Mouse (Mus musculus): ENCODE data around the gene Zfp148. TPM values are rescaled to one million over a fixed set of nuclear protein-coding genes. Genes with fewer than 3 reads are reported as not detected.
"Not testable (repeated sequence)": the region's sequence is repeated elsewhere in the genome, so short reads cannot be mapped to it uniquely, and the experiment has no call there.

The Zfp148 gene
- polyA plus RNA-seq, 1 experiment from 2014 or later: 15.1 TPM

DNA sequence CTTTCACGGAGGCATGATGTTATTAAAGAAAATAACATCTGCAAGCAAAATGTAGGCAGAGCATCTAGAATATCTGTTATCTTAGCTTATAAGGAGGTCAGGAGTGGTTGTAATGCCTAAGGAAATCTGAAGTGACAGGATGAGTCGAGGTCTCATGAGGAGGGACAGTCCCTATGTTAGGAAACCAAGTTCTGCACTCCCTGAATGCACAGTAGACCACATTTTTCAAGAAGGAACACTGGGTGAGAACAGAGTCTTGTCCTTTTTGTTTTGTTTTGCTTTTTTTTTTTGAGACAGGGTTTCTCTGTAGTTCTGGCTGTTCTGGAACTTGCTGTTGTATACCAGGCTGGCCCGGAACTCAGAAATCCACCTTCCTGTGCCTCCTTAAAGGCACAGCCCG lies 1.7 kb downstream of the Zfp148 start:
- Histone ChIP-seq H3K27ac (0 out of 2 replicates have a peak overlapping the region, but pooled peaks have one; percentile 79), H3K4me1 (replicated peaks) (peaks cover 45% of the 10 kb centered on the region), H3K4me2 (peak overlapping the region; percentile 84), H3K36me3 (no peaks in the 10 kb centered on the region), H3K4me3 (replicated peaks) (peak overlapping the region; percentile 95), H3K27me3 (no peaks in the 10 kb centered on the region), H3K9ac (peak overlapping the region; percentile 96), H3K9me3 (replicated peaks) (no peaks in the 10 kb centered on the region)
- DNase-seq: no peak
- ATAC-seq (ENCODE audit: low read depth): no peak
- 32% methylated on average over 4 of the region's 4 CpGs for WGBS (ENCODE audit: insufficient replicate concordance)

DNA sequence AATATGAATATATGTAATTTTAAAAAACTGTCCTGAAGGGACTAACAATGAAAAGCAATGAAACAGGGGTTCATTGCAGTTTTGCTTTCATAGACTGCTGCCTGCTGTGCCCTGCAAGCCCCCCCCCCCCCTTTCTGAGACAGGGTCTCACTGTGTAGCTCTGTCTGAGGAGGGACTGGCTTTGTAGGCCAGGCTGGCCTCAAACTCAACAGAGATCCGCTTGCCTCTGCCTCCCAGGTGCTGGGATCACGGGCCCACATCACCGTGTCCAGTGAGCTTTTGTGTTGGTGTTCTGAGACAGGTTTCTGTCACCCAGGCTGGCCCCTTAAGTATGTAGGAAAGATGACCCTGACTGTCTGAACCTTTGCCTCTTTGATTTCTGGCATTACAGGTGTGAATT lies 2.9 kb downstream of the Zfp148 start:
- H3K4me3 ChIP-seq (replicated peaks): no peak overlapping the region
- 0 out of 2 replicates have a peak overlapping the region, but pooled peaks have one; percentile 1 for H3K4me2 ChIP-seq
- no peaks in the 10 kb centered on the region for H3K9me3 ChIP-seq (replicated peaks)
- DNase-seq (no peak), ATAC-seq (ENCODE audit: low read depth) (no peak)
- no peak overlapping the region for H3K27ac ChIP-seq
- no peaks in the 10 kb centered on the region for H3K27me3 ChIP-seq
- peaks cover 45% of the 10 kb centered on the region for H3K4me1 ChIP-seq (replicated peaks)
- no peak overlapping the region for H3K9ac ChIP-seq
- no peaks in the 10 kb centered on the region for H3K36me3 ChIP-seq
- 81% methylated on average over 3 of the region's 3 CpGs for WGBS (ENCODE audit: insufficient replicate concordance)

DNA sequence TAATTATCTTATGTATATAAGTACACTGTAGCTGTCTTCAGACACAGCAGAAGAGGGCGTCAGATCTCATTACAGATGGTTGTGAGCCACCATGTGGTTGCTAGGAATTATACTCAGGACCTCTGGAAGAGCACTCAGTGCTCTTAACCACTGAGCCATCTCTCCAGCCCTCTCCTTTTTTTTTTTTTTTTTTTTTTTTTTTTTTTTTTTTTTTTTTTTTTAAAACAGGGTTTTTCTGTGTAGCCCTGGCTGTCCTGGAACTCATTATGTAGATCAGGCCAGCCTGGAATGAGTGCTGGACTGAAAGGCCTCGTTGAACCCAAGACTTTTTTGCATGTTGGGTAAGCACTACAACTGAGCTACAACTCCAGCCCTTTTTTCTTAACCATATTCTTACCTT lies 3.4 kb downstream of the Zfp148 start:
- DNase-seq; H3K4me2 ChIP-seq; ATAC-seq (ENCODE audit: low read depth); H3K9ac ChIP-seq; H3K36me3 ChIP-seq; H3K9me3 ChIP-seq (replicated peaks); H3K4me3 ChIP-seq (replicated peaks); H3K27me3 ChIP-seq; H3K27ac ChIP-seq: not testable (repeated sequence)
- 66% methylated on average over 2 of the region's 2 CpGs for WGBS (ENCODE audit: insufficient replicate concordance)
- H3K4me1 ChIP-seq (replicated peaks): peaks cover 45% of the 10 kb centered on the region

DNA sequence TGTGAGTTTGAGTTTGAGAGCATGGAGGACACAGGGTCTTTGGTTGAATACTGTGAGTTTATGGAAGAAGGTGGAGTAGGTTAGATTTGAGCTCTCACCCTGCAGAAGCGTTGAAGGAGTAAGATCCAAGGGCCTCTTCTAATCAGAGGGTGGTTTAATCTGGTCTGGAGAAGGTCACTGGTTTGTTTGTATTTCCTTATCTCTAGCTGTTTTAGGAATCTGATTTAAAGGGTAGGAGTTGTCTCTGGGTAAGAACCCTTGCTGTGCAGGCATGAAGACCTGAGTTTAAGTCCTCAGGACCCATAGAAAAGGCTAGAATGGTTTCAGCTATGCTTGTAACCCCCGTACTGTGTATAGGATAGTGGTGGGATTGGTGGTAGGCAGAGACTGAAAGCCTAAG lies 6.4 kb downstream of the Zfp148 start:
- no peaks in the 10 kb centered on the region for H3K36me3 ChIP-seq
- H3K9ac ChIP-seq: no peak overlapping the region
- H3K27me3 ChIP-seq: no peaks in the 10 kb centered on the region
- H3K27ac ChIP-seq: no peak overlapping the region
- H3K9me3 ChIP-seq (replicated peaks): no peaks in the 10 kb centered on the region
- no peak overlapping the region for H3K4me2 ChIP-seq
- H3K4me1 ChIP-seq (replicated peaks): peaks cover 31% of the 10 kb centered on the region
- DNase-seq (no peak), ATAC-seq (ENCODE audit: low read depth) (no peak)
- 53% methylated on average over 2 of the region's 2 CpGs for WGBS (ENCODE audit: insufficient replicate concordance)
- H3K4me3 ChIP-seq (replicated peaks): no peak overlapping the region

DNA sequence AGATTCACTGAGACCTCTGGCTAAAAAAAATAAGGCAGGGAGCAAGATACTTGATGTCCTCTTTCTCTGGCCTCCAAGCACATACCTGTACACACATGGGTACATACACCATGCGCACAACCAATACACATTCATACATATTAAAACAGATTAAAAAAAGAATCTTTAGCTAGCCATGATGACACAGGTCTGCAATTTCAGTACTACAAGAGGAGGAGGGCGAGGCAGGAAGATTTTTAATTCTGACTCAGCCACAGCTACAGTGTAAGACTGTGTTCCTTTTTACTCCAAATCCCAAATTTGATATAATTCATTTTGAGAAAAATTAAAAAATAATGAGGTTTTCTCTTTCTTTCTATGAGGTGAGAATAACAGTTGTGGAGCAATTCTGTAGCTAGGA lies 6.8 kb downstream of the Zfp148 start:
- no peak overlapping the region for H3K4me3 ChIP-seq (replicated peaks)
- H3K9me3 ChIP-seq (replicated peaks): no peaks in the 10 kb centered on the region
- no peak overlapping the region for H3K27ac ChIP-seq
- H3K36me3 ChIP-seq: no peaks in the 10 kb centered on the region
- 81% methylated on average over 2 of the region's 2 CpGs for WGBS (ENCODE audit: insufficient replicate concordance)
- H3K4me1 ChIP-seq (replicated peaks): peaks cover 27% of the 10 kb centered on the region
- H3K9ac ChIP-seq: no peak overlapping the region
- DNase-seq: no peak
- H3K27me3 ChIP-seq: no peaks in the 10 kb centered on the region
- H3K4me2 ChIP-seq: no peak overlapping the region
- ATAC-seq (ENCODE audit: low read depth): no peak

DNA sequence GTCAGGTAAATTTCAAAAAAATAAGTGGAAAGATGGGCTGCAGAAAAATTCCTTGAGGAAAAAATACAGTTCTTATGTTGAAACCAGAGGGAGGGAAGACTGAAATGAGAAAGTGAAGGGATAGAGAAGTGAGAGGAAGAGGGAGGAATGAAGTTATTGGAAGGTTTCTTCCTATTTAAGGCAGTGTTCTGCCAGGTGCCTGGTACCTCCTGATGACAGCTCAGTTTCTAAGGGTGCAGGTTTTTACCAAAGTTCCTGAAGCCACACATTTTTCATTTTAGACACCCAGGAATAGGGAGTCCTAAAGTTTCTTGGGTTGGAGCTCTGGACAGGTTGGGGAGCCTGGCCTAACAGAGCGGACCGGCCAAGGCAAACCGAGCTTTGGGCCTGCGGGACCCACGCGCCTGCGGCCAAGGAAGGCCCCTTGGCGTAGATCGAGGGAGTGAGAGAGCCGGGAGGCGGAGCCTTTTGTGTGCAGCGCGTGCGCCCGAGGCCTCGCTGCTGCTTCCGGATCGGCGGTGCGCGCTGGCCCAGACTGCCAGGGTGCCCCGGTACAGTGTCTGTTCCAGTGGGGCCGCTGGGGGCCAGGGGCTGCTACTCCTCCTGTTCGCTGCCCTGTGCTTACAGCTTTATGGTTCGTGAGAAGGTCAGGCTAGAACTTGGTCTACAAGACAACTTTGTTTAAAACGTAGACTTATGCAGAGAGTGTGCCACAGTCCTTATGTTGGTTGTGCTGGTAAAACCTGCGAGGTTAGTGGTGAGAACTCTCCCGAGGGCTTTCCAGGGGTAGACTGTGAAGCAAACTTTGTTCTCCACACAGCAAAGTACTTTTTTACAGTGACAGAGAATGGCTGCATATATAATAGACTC lies 19.5 kb downstream of the Zfp148 start:
- H3K9ac ChIP-seq: peak overlapping the region; percentile 76
- H3K27ac ChIP-seq: peak overlapping the region; percentile 81
- ATAC-seq (ENCODE audit: low read depth) (peak; percentile 95), DNase-seq (peak; percentile 72)
- peak overlapping the region; percentile 64 for H3K4me3 ChIP-seq (replicated peaks)
- no peaks in the 10 kb centered on the region for H3K27me3 ChIP-seq
- no peaks in the 10 kb centered on the region for H3K9me3 ChIP-seq (replicated peaks)
- under 1% methylated on average over 28 of the region's 28 CpGs for WGBS (ENCODE audit: insufficient replicate concordance)
- H3K36me3 ChIP-seq: no peaks in the 10 kb centered on the region
- peak overlapping the region; percentile 88 for H3K4me2 ChIP-seq
- peaks cover 54% of the 10 kb centered on the region for H3K4me1 ChIP-seq (replicated peaks)

DNA sequence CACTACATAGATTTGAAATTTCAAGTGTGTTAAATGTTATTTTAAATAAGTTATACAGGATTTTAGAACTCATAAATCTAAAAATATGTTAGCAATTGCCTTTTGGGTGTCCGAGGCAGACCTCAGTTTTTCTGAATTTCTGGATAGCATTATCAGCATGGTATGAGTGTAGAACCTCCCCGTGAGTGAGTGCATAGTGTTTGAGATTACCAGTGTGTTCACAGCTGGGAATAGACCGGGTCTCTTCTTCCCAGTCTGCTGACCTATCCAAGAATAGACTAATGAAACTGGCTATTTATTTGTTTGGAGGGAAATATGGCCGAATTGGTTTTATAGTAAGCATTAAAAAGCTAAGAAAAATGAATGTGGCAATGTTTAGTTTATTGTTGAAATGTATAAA lies 20.3 kb downstream of the Zfp148 start:
- 31% methylated on average over 4 of the region's 4 CpGs for WGBS (ENCODE audit: insufficient replicate concordance)
- Histone ChIP-seq H3K36me3 (no peaks in the 10 kb centered on the region), H3K9me3 (replicated peaks) (no peaks in the 10 kb centered on the region), H3K4me3 (replicated peaks) (no peak overlapping the region), H3K4me1 (replicated peaks) (peaks cover 54% of the 10 kb centered on the region), H3K27me3 (no peaks in the 10 kb centered on the region), H3K4me2 (peak overlapping the region; percentile 88), H3K9ac (no peak overlapping the region), H3K27ac (no peak overlapping the region)
- ATAC-seq (ENCODE audit: low read depth): peak; percentile 64; the same call in 1 of the 2 replicates
- peak; percentile 5 for DNase-seq

DNA sequence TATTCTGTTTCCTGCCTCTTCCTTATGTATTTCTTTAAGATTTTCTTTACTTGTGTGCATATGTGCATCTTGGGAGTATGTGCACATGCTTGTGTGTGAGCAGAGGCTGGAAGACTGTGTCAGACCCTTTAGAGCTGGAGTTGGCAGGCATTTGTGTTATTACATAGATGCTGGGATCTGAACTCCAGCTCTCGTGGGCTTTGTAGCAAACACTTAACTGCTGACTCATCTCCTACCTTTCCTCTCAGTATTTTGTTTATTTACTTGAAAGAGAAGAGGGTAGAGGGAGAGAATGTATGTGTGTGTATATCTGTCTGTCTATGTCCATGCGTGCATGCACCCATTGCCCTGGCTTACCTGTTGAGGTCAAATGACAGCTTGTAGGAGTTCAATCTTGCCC lies 22.6 kb downstream of the Zfp148 start:
- DNase-seq: no peak
- Histone ChIP-seq H3K36me3 (no peaks in the 10 kb centered on the region), H3K4me3 (replicated peaks) (no peak overlapping the region), H3K4me2 (no peak overlapping the region), H3K27ac (no peak overlapping the region), H3K4me1 (replicated peaks) (peaks cover 56% of the 10 kb centered on the region), H3K27me3 (no peaks in the 10 kb centered on the region), H3K9ac (no peak overlapping the region), H3K9me3 (replicated peaks) (no peaks in the 10 kb centered on the region)
- ATAC-seq (ENCODE audit: low read depth): no peak
- 64% methylated on average over 2 of the region's 2 CpGs for WGBS (ENCODE audit: insufficient replicate concordance)

DNA sequence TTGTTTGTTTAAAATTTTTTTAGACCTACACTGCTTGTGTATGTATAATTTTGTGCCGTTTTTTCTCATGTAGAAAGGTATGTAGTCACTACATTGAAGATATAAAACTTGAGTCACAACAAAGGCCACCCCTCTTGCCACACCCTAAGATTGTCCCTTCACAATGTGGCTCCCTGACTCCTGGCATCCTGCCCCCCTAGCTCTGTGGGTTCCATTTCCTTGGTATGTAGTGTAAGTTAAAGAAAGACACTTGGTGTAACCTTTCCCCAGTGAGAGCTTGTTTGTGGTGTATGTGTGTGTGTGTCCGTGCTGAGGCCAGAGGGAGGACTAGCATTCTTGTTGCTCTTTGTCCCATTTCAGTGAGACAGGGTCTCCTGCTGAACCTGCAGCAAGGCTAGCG lies 23.4 kb downstream of the Zfp148 start:
- Histone ChIP-seq H3K9ac (no peak overlapping the region), H3K4me1 (replicated peaks) (peaks cover 57% of the 10 kb centered on the region), H3K9me3 (replicated peaks) (no peaks in the 10 kb centered on the region), H3K4me3 (replicated peaks) (no peak overlapping the region), H3K36me3 (no peaks in the 10 kb centered on the region), H3K27ac (no peak overlapping the region), H3K4me2 (no peak overlapping the region), H3K27me3 (no peaks in the 10 kb centered on the region)
- ATAC-seq (ENCODE audit: low read depth) (no peak), DNase-seq (no peak)
- WGBS (ENCODE audit: insufficient replicate concordance): 76% methylated on average over 3 of the region's 3 CpGs

DNA sequence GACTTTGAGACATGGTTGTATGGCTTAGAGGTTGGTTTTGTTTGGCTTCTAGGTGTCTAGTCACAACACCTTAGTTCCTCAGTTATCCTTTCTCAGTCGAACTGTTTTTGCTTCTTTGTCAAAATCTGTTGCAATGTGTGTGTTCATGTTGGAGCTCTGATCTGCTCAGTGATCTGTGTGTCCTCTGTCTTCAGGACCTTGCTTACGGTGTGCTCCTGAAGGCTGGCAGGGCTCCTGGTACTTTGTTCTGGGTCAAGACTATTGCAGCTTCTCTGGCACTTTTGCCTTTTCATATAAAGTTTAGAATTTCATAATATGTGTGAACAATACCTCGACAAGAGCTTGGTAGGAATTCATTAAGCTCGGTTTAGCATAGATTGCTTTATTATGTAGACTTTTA lies 24.9 kb downstream of the Zfp148 start:
- ATAC-seq (ENCODE audit: low read depth) (no peak), DNase-seq (no peak)
- H3K27me3 ChIP-seq: no peaks in the 10 kb centered on the region
- H3K4me1 ChIP-seq (replicated peaks): peaks cover 53% of the 10 kb centered on the region
- no peak overlapping the region for H3K4me3 ChIP-seq (replicated peaks)
- H3K36me3 ChIP-seq: no peaks in the 10 kb centered on the region
- no peak overlapping the region for H3K27ac ChIP-seq
- 69% methylated on average over 4 of the region's 4 CpGs for WGBS (ENCODE audit: insufficient replicate concordance)
- no peaks in the 10 kb centered on the region for H3K9me3 ChIP-seq (replicated peaks)
- H3K4me2 ChIP-seq: no peak overlapping the region
- H3K9ac ChIP-seq: no peak overlapping the region

DNA sequence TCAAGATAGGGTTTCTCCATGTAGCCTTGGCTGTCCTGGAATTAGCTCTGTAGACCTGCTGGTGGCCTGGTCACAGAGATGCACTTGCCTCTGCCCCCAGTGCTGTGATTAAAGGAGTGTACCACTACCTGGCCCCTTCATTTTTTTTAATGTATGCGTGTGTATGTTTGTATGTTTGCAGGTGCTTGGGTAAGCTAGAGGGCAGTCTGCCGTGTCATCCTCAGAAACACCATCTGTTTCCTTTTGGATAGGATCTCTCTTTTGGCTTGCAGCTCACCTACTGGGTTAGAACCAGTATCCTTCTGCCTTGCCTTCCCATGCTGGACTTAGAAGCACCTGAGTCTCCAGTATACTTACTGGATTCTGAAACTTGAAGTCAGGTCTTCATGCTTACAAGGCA lies 29.5 kb downstream of the Zfp148 start:
- Histone ChIP-seq H3K27me3 (no peaks in the 10 kb centered on the region), H3K4me1 (replicated peaks) (peaks cover 48% of the 10 kb centered on the region), H3K9me3 (replicated peaks) (no peaks in the 10 kb centered on the region), H3K36me3 (no peaks in the 10 kb centered on the region), H3K9ac (no peak overlapping the region), H3K4me2 (no peak overlapping the region), H3K27ac (no peak overlapping the region), H3K4me3 (replicated peaks) (no peak overlapping the region)
- ATAC-seq (ENCODE audit: low read depth): no peak
- 46% methylated on average over 2 of the region's 2 CpGs for WGBS (ENCODE audit: insufficient replicate concordance)
- DNase-seq: no peak

DNA sequence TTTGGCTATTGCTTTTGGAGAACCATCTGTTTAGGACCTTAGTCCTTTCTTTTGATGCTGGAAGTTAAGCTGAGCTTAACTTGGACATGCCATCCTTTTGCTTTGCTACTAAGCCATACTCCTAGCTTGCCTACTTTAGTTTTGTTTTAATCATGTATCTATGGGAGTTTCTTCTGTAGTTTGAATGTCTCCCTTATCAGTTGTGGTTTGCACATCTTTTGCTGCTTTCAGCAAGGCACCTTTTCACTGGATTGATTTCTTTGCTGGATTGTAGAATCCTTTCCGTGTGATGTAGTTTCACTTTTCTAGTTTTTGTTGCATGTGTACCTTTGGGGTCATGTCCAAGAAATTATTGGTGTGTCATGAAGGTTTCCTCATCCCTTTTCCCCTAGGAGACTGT lies 30.0 kb downstream of the Zfp148 start:
- Histone ChIP-seq H3K27ac (no peak overlapping the region), H3K9me3 (replicated peaks) (no peaks in the 10 kb centered on the region), H3K4me2 (no peak overlapping the region), H3K36me3 (no peaks in the 10 kb centered on the region), H3K4me3 (replicated peaks) (no peak overlapping the region), H3K27me3 (no peaks in the 10 kb centered on the region), H3K4me1 (replicated peaks) (peaks cover 50% of the 10 kb centered on the region), H3K9ac (no peak overlapping the region)
- ATAC-seq (ENCODE audit: low read depth) (no peak), DNase-seq (no peak)
- WGBS (ENCODE audit: insufficient replicate concordance): 39% methylated on average over 1 of the region's 1 CpGs

Data from liver, embryonic 13.5 days (tissue).